Comparison of ENCODE assay signal across 8 mouse cellular contexts in the genomic region with DNA sequence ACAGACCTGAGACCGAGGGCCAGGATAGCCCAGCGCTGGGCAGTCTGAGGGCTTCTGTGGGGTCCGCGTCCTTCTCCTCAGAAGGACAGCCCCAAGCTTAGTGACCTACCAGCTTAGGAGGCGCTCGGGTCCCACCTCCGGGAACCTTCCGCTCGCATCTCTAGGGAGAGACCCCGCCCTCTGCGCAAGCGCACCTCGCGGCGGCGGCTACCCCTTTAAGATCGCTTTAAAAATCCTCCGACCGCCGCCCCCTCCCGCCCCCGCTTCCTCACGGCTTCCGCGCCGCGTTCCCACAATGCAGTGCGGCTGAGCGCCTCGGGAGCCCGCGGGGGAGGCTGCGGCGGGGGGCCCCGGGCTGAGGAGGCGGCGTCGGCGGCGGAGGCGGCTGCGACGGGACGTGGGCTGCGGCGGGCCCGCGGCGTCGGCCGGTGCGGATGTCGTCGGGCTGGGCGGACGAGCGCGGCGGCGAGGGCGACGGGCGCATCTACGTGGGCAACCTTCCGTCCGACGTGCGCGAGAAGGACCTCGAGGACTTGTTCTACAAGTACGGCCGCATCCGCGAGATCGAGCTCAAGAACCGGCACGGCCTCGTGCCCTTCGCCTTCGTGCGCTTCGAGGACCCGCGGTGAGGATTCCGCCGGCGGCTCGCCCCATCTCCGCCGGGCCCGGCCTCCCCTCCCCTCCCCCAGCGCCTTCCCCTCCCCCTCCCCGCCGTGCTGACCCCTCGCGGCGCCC. TPM values are rescaled to one million over a fixed set of nuclear protein-coding genes. Genes with fewer than 3 reads are reported as not detected.
DNase-seq lines count a peak whose midpoint lies in the region; ATAC-seq lines count a peak whose summit lies in the region.

A gene (plus strand): TSS at position 303 of the 735 bp plus-strand sequence.

- DNase-seq in Muller cell, postnatal 12 days (ENCODE audit: inconsistent ontology term): peak; percentile 98
- peak; percentile 96 for DNase-seq in cerebellum, adult 9-11 months
- peak; percentile 89 to 94 for DNase-seq in frontal cortex, postnatal 10 days (ENCODE audit: low spot score in 2 of 2)
- peak; percentile 92 to 95 for DNase-seq in layer of hippocampus, postnatal 25 days (ENCODE audit: extremely low spot score in 1 of 2, low spot score in 1 of 2)
- DNase-seq in lung, postnatal 25 days (ENCODE audit: low spot score): peak; percentile 95
- peak; percentile 96 for DNase-seq in retina, embryonic 14.5 days (ENCODE audit: low spot score)
- DNase-seq in thymus, postnatal 4 days: peak; percentile 98

- no peaks in the 10 kb centered on the region for H3K9me3 ChIP-seq in hindbrain, embryonic 12.5 days (replicated peaks)

- H3K4me2 ChIP-seq in hindbrain, embryonic 12.5 days (replicated peaks): peak within 1 kb of the TSS; percentile 89

- H3K4me3 ChIP-seq in hindbrain, embryonic 12.5 days: peak within 1 kb of the TSS; percentile 91

- peak; percentile 94 for ATAC-seq in hindbrain, embryonic 12.5 days (ENCODE audit: low FRiP score)

- peaks cover 33% of the 10 kb centered on the region for H3K4me1 ChIP-seq in hindbrain, embryonic 12.5 days

- WGBS in hindbrain, embryonic 12.5 days: under 1% methylated on average over 81 of the region's 97 CpGs

- H3K36me3 ChIP-seq in hindbrain, embryonic 12.5 days: peaks cover 23% of the 10 kb centered on the region

- H3K9ac ChIP-seq in hindbrain, embryonic 12.5 days: peak within 1 kb of the TSS; percentile 91

- no peaks in the 10 kb centered on the region for H3K27me3 ChIP-seq in hindbrain, embryonic 12.5 days

- peak within 1 kb of the TSS; percentile 89 for H3K27ac ChIP-seq in hindbrain, embryonic 12.5 days

RNA-seq across cellular contexts. Expression of the gene that starts here (rescaled TPM):
- 306 and 309 TPM in 2 replicates for polyA plus RNA-seq in hindbrain, embryonic 12.5 days (2016; fragmentation: Nextera tagmentation; extraction: Ambion mirVana)
- 10 to 100 TPM; 79.8 to 90.6 TPM for total RNA-seq in layer of hippocampus, postnatal 25 days (2021)

Comparison
In these comparisons a context has a peak if more than half of its experiments do, and no peak if none do; other contexts are left out.
1. Peak in every context shown above with its lines: DNase-seq, ATAC-seq, H3K4me3 ChIP-seq and H3K27ac ChIP-seq.